Mouse (Mus musculus) urinary bladder, postnatal 36 days (tissue): ENCODE data around the gene Crlf2.

Source experiments
- DNase-seq, 2 experiments: peaks; one replicate each; pipeline ENCODE4 v3.0.0; 2022; ENCODE audit warnings: low spot score in 2 of 2, mixed read lengths in 1 of 2

Crlf2 gene

GRCm38 (mm10) chr5:109558404-109559160 is at the start of gene Crlf2:
Gene Crlf2 (minus strand): TSS chr5:109558993.
- DNase-seq, result peak; percentile 88 to 89

GRCm38 (mm10) chr5:109602585-109602984 is 43.8 kb upstream of the Crlf2 start:
- DNase-seq, result no peak

GRCm38 (mm10) chr5:109601080-109601479 is 42.3 kb upstream of the Crlf2 start:
- no peak for DNase-seq

- DNase-seq, result no peak
Observed at GRCm38 (mm10) chr5:109598876-109599275, 40.1 kb upstream of the Crlf2 start.

GRCm38 (mm10) chr5:109596647-109597046 is 37.9 kb upstream of the Crlf2 start:
- DNase-seq, result no peak

- DNase-seq, result no peak
Observed at GRCm38 (mm10) chr5:109562829-109563228, 4.0 kb upstream of the Crlf2 start.

- DNase-seq, result no peak
Observed at GRCm38 (mm10) chr5:109559191-109559590, 398 bp upstream of the Crlf2 start.

GRCm38 (mm10) chr5:109558123-109558403 is 730 bp downstream of the Crlf2 start:
- DNase-seq, result no peak

GRCm38 (mm10) chr5:109557321-109558122 is 1.3 kb downstream of the Crlf2 start:
- DNase-seq, result peak; percentile 96

- DNase-seq, result peak; percentile 85 to 89
Observed at GRCm38 (mm10) chr5:109556591-109557320, 2.0 kb downstream of the Crlf2 start.

- DNase-seq, result no peak
Observed at GRCm38 (mm10) chr5:109555676-109556571, 2.9 kb downstream of the Crlf2 start.

- no peak for DNase-seq
Observed at GRCm38 (mm10) chr5:109555236-109555675, 3.5 kb downstream of the Crlf2 start.

- no peak for DNase-seq
Observed at GRCm38 (mm10) chr5:109554091-109555050, 4.4 kb downstream of the Crlf2 start.

- DNase-seq, result no peak
Observed at GRCm38 (mm10) chr5:109553160-109553930, 5.4 kb downstream of the Crlf2 start.

- DNase-seq, result no peak
Observed at GRCm38 (mm10) chr5:109552541-109552940, 6.3 kb downstream of the Crlf2 start.

- no peak for DNase-seq
Observed at GRCm38 (mm10) chr5:109552116-109552515, 6.7 kb downstream of the Crlf2 start.

- DNase-seq, result no peak
Observed at GRCm38 (mm10) chr5:109551041-109551765, 7.6 kb downstream of the Crlf2 start.

GRCm38 (mm10) chr5:109550225-109550935 is 8.4 kb downstream of the Crlf2 start:
- no peak for DNase-seq
